Mouse (Mus musculus): ENCODE measurements around the gene 4930474N05Rik. TPM values are rescaled to one million over a fixed set of nuclear protein-coding genes. Genes with fewer than 3 reads are reported as not detected.

4930474N05Rik gene
- not detected for total RNA-seq (2023)

DNA sequence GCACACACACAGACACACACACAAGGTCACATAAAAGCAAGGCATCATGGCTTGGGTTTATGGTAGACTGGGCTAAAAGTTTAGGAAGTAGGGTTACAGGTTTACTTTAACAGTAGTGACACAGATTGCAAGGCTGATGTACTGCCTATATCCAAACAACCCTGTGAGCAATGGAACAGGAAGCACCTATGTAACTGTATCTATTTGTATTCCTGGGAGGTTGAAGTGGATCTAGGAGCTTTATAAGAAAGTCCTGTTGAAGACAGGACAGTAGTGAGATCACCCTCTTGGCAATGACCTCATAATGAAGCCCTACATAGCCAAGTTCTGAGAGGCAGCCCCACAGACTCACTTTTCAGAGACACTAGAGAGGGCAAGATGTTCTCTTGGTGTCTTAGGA is at the start of gene 4930474N05Rik:
4930474N05Rik (plus strand) TSS at position 301 of the 400 bp plus-strand sequence.

